Mouse (Mus musculus): ENCODE measurements around the gene Pomp.

The Pomp gene

GRCm38 (mm10) chr5:147902008-147902757 is 41.9 kb downstream of the Pomp start:
- no peak for DNase-seq (ENCODE audit: low spot score)

DNA sequence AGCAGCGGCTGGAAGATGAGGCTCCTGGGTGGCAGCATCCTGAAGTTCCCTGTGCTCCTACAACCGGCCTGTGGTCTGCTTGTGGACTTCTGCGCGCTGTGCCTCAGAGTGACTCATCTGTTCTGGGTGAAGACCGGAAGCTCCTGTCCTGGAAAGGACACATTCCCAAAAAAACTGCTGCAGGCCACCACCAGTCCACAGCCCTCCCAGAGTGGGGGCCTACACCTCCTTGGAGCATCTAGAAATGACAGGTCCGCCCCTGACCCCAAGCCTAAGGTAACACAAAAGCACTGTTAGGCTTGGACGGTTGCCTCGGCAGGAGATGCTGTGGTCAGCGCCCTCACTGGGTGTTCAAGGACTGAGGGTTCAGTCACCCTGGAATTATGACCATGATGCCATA is 42.9 kb downstream of the Pomp start:
- no peak for DNase-seq (ENCODE audit: low spot score)

GRCm38 (mm10) chr5:147907144-147907543 is 46.9 kb downstream of the Pomp start:
- DNase-seq (ENCODE audit: low spot score), result no peak

DNA sequence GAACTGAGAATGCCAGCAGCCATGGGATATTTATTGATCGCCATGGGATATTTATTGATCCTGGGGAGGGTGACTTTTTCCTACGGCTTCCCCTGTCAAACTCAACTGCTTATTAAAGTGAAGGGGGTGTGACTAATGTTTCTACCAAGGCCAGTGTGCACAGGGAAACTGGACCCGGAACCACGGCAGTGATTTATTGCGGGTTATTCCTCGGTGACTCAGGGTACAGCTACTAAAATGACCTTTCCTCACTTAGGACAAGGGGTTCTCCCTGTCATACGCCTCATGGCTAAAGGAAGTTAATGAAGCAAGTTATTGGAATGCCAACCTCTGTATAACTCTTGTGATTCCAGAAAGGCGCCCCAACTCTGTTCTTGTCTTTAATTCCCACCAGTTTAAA is 47.6 kb downstream of the Pomp start:
- no peak for DNase-seq (ENCODE audit: low spot score)

GRCm38 (mm10) chr5:147910807-147911509 is 50.7 kb downstream of the Pomp start:
- DNase-seq (ENCODE audit: low spot score), result peak; percentile 6

DNA sequence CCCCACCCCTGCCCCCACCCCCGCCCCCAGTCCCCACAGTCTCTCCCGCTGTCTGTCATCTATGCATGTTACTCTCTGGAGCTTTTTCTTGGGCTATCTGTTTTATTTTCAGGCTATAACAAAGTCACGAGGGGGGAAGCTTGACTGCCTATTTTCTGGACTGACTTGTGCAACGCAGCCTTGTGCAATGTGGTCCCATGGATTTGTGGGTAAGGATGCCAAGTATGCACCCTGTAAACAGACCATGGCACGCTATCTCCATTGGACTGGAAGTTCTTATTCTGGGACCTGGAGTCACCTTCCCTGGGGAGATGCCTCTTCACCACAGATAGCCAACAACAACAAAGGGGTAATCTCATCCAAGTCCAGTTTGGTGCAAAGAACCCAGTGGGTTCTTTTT is 51.5 kb downstream of the Pomp start:
- peak; percentile 9 for DNase-seq (ENCODE audit: low spot score)

DNA sequence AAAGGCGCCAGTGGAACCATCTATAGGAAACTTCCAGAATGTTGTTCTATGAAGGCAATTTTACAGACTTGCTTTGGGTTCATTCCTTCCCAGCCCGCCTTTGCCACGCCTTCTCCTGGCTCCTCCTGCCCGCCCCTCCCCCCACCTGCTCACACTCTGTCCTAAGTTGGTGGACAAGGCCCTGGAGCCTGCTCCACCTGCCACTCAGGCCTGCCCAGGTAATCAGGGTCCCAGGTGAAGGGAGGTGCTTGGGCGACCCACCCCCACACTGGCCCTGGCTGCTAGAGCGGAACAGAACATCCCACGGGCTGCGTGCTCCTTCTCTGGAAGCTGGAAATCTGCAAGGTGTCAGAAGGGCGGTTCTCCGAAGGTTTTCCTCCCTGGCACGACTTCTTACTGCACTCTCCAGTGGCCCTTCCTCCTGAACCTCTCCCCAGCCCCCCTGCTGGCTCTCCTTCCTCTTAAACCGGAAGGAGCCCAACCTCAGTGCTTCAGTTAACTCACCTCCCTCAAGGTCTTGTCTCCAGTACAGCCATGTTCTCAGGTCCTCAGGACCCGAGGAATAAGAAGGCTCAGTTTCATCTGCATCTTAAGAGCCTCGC is 53.1 kb downstream of the Pomp start:
- peak; percentile 13 for DNase-seq (ENCODE audit: low spot score)

- no peak for DNase-seq (ENCODE audit: low spot score)
Measured at GRCm38 (mm10) chr5:147915038-147915566, 54.8 kb downstream of the Pomp start.

GRCm38 (mm10) chr5:147916171-147916570 is 55.9 kb downstream of the Pomp start:
- peak; percentile 30 for DNase-seq (ENCODE audit: low spot score)

DNA sequence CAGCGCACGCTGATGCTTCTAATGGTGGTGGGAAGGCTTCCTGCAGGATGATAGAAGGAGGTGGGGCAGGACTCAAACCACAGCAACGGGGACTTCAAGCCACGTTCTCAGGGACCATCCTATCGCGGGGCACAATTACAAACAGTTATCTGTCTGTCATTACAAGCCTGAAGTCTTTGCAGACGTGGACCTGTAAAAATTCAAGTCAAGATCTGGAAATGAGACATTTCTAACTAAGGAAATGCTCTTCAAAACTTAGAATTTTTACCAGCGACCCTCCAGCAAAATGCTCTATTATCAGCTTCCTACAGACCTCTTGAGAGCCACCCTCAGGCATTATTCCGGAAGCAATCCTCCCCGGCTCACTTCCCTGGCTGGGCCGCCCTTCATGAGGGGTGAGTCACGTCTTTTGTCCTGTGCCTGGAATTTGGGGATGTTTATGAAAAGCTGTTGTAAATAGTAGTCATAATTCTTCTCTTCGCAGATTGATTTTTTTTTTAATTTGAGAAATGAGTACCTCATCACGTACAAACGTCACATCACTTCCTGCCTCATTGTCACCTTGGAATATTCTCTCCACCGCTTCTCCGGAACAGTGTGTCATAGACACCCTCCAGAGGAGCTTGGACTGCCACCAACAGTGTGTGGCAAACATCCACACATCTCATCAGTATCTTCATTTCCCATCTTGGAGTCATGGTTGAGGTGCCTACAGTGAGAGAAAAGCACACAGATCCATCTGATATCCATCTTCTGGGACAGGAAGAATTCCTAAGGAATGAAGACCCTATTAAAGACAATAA is 58.0 kb downstream of the Pomp start:
- DNase-seq (ENCODE audit: low spot score), result no peak

- no peak for DNase-seq (ENCODE audit: low spot score)
Measured at GRCm38 (mm10) chr5:147924621-147925020, 64.4 kb downstream of the Pomp start.
